Mouse (Mus musculus): ENCODE measurements at regions not wholly inside any gene's neighbourhood (a gene's known extent, or its start where the extent isn't known, plus 50 kb on each side); places are given as distances from the start of the nearest gene placed in this dataset.

- 92% methylated on average over 6 of the region's 6 CpGs for WGBS
These were observed 158.6 kb downstream of the Rap2a start for GRCm38 (mm10) chr14:120636726-120637400.

GRCm38 (mm10) chr14:120637486-120638125 lies 159.4 kb downstream of the Rap2a start:
- no peak for ATAC-seq (ENCODE audit: low FRiP score)
- no peak overlapping the region for H3K9ac ChIP-seq (ENCODE audit: low read depth, low read length)
- H3K4me3 ChIP-seq (ENCODE audit: low read depth, low read length) = no peak overlapping the region
- H3K4me1 ChIP-seq (replicated peaks; ENCODE audit: control insufficient read depth, insufficient read depth, low read length) = no peaks in the 10 kb centered on the region
- no peaks in the 10 kb centered on the region for H3K27me3 ChIP-seq (ENCODE audit: control insufficient read depth, insufficient read depth, low read length)
- H3K9me3 ChIP-seq (ENCODE audit: control insufficient read depth, low read length) = no peaks in the 10 kb centered on the region
- H3K27ac ChIP-seq (ENCODE audit: low read depth, low read length) = no peak overlapping the region
- DNase-seq (ENCODE audit: low spot score) = no peak
- H3K4me2 ChIP-seq (replicated peaks; ENCODE audit: low read depth, low read length) = no peak overlapping the region
- H3K36me3 ChIP-seq (ENCODE audit: control insufficient read depth, insufficient read depth, low read length) = no peaks in the 10 kb centered on the region
- 83% methylated on average over 13 of the region's 13 CpGs for whole genome bisulfite sequencing

More at GRCm38 (mm10) chr14:120636726-120637400, 158.6 kb downstream of the Rap2a start:
- H3K27me3 ChIP-seq (ENCODE audit: control insufficient read depth, insufficient read depth, low read length) = no peaks in the 10 kb centered on the region
- H3K4me3 ChIP-seq (ENCODE audit: low read depth, low read length) = no peak overlapping the region
- H3K36me3 ChIP-seq (ENCODE audit: control insufficient read depth, insufficient read depth, low read length) = no peaks in the 10 kb centered on the region
- ATAC-seq (ENCODE audit: low FRiP score) = no peak
- no peaks in the 10 kb centered on the region for H3K9me3 ChIP-seq (ENCODE audit: control insufficient read depth, low read length)
- H3K27ac ChIP-seq (ENCODE audit: low read depth, low read length) = no peak overlapping the region
- DNase-seq (ENCODE audit: low spot score) = no peak
- no peak overlapping the region for H3K4me2 ChIP-seq (replicated peaks; ENCODE audit: low read depth, low read length)
- no peaks in the 10 kb centered on the region for H3K4me1 ChIP-seq (replicated peaks; ENCODE audit: control insufficient read depth, insufficient read depth, low read length)
- no peak overlapping the region for H3K9ac ChIP-seq (ENCODE audit: low read depth, low read length)

GRCm38 (mm10) chr14:120642591-120642990 lies 164.3 kb downstream of the Rap2a start:
- WGBS = 92% methylated on average over 5 of the region's 5 CpGs
- H3K9ac ChIP-seq (ENCODE audit: low read depth, low read length) = no peak overlapping the region
- no peak overlapping the region for H3K27ac ChIP-seq (ENCODE audit: low read depth, low read length)
- DNase-seq (ENCODE audit: low spot score) (no peak), ATAC-seq (ENCODE audit: low FRiP score) (no peak)
- H3K27me3 ChIP-seq (ENCODE audit: control insufficient read depth, insufficient read depth, low read length) = no peaks in the 10 kb centered on the region
- H3K4me1 ChIP-seq (replicated peaks; ENCODE audit: control insufficient read depth, insufficient read depth, low read length) = no peaks in the 10 kb centered on the region
- H3K36me3 ChIP-seq (ENCODE audit: control insufficient read depth, insufficient read depth, low read length) = no peaks in the 10 kb centered on the region
- no peak overlapping the region for H3K4me2 ChIP-seq (replicated peaks; ENCODE audit: low read depth, low read length)
- no peaks in the 10 kb centered on the region for H3K9me3 ChIP-seq (ENCODE audit: control insufficient read depth, low read length)
- H3K4me3 ChIP-seq (ENCODE audit: low read depth, low read length) = no peak overlapping the region

- Histone ChIP-seq H3K9me3 (ENCODE audit: control insufficient read depth, low read length) (no peaks in the 10 kb centered on the region), H3K4me3 (ENCODE audit: low read depth, low read length) (no peak overlapping the region), H3K4me2 (replicated peaks; ENCODE audit: low read depth, low read length) (no peak overlapping the region), H3K4me1 (replicated peaks; ENCODE audit: control insufficient read depth, insufficient read depth, low read length) (no peaks in the 10 kb centered on the region), H3K9ac (ENCODE audit: low read depth, low read length) (no peak overlapping the region), H3K27me3 (ENCODE audit: control insufficient read depth, insufficient read depth, low read length) (no peaks in the 10 kb centered on the region), H3K36me3 (ENCODE audit: control insufficient read depth, insufficient read depth, low read length) (no peaks in the 10 kb centered on the region), H3K27ac (ENCODE audit: low read depth, low read length) (no peak overlapping the region)
- 86% methylated on average over 7 of the region's 7 CpGs for WGBS
- ATAC-seq (ENCODE audit: low FRiP score) (no peak), DNase-seq (ENCODE audit: low spot score) (no peak)
These were observed 173.8 kb downstream of the Rap2a start for GRCm38 (mm10) chr14:120652034-120652433.

- WGBS = 72% methylated on average over 6 of the region's 6 CpGs
- Histone ChIP-seq H3K4me3 (ENCODE audit: low read depth, low read length) (no peak overlapping the region), H3K4me2 (replicated peaks; ENCODE audit: low read depth, low read length) (no peak overlapping the region), H3K36me3 (ENCODE audit: control insufficient read depth, insufficient read depth, low read length) (no peaks in the 10 kb centered on the region), H3K9ac (ENCODE audit: low read depth, low read length) (no peak overlapping the region), H3K27me3 (ENCODE audit: control insufficient read depth, insufficient read depth, low read length) (no peaks in the 10 kb centered on the region), H3K27ac (ENCODE audit: low read depth, low read length) (no peak overlapping the region), H3K4me1 (replicated peaks; ENCODE audit: control insufficient read depth, insufficient read depth, low read length) (no peaks in the 10 kb centered on the region), H3K9me3 (ENCODE audit: control insufficient read depth, low read length) (no peaks in the 10 kb centered on the region)
- ATAC-seq (ENCODE audit: low FRiP score) = no peak
- DNase-seq (ENCODE audit: low spot score) = no peak
These were observed 182.1 kb downstream of the Rap2a start for GRCm38 (mm10) chr14:120660321-120660781.

GRCm38 (mm10) chr14:120661111-120661510 lies 182.9 kb downstream of the Rap2a start:
- Histone ChIP-seq H3K27ac (ENCODE audit: low read depth, low read length) (no peak overlapping the region), H3K27me3 (ENCODE audit: control insufficient read depth, insufficient read depth, low read length) (no peaks in the 10 kb centered on the region), H3K36me3 (ENCODE audit: control insufficient read depth, insufficient read depth, low read length) (no peaks in the 10 kb centered on the region), H3K4me1 (replicated peaks; ENCODE audit: control insufficient read depth, insufficient read depth, low read length) (no peaks in the 10 kb centered on the region), H3K9me3 (ENCODE audit: control insufficient read depth, low read length) (no peaks in the 10 kb centered on the region), H3K4me3 (ENCODE audit: low read depth, low read length) (no peak overlapping the region), H3K4me2 (replicated peaks; ENCODE audit: low read depth, low read length) (no peak overlapping the region), H3K9ac (ENCODE audit: low read depth, low read length) (no peak overlapping the region)
- WGBS = 83% methylated on average over 5 of the region's 5 CpGs
- ATAC-seq (ENCODE audit: low FRiP score) (no peak), DNase-seq (ENCODE audit: low spot score) (no peak)

GRCm38 (mm10) chr14:120669665-120670064 lies 191.4 kb downstream of the Rap2a start:
- Histone ChIP-seq H3K4me1 (replicated peaks; ENCODE audit: control insufficient read depth, insufficient read depth, low read length) (no peaks in the 10 kb centered on the region), H3K4me2 (replicated peaks; ENCODE audit: low read depth, low read length) (no peak overlapping the region), H3K27me3 (ENCODE audit: control insufficient read depth, insufficient read depth, low read length) (no peaks in the 10 kb centered on the region), H3K36me3 (ENCODE audit: control insufficient read depth, insufficient read depth, low read length) (no peaks in the 10 kb centered on the region), H3K9me3 (ENCODE audit: control insufficient read depth, low read length) (no peaks in the 10 kb centered on the region), H3K27ac (ENCODE audit: low read depth, low read length) (no peak overlapping the region), H3K9ac (ENCODE audit: low read depth, low read length) (no peak overlapping the region), H3K4me3 (ENCODE audit: low read depth, low read length) (no peak overlapping the region)
- ATAC-seq (ENCODE audit: low FRiP score) (no peak), DNase-seq (ENCODE audit: low spot score) (no peak)
- 76% methylated on average over 5 of the region's 5 CpGs for WGBS

- WGBS = 80% methylated on average over 2 of the region's 2 CpGs
- H3K27me3 ChIP-seq (ENCODE audit: control insufficient read depth, insufficient read depth, low read length) = no peaks in the 10 kb centered on the region
These were observed 197.5 kb downstream of the Rap2a start for GRCm38 (mm10) chr14:120675752-120676151.

GRCm38 (mm10) chr14:120678533-120678932 lies 200.3 kb downstream of the Rap2a start:
- no peak for DNase-seq (ENCODE audit: low spot score)
- no peaks in the 10 kb centered on the region for H3K4me1 ChIP-seq (replicated peaks; ENCODE audit: control insufficient read depth, insufficient read depth, low read length)
- H3K27me3 ChIP-seq (ENCODE audit: control insufficient read depth, insufficient read depth, low read length) = no peaks in the 10 kb centered on the region
- H3K9me3 ChIP-seq (ENCODE audit: control insufficient read depth, low read length) = no peaks in the 10 kb centered on the region
- no peak overlapping the region for H3K4me2 ChIP-seq (replicated peaks; ENCODE audit: low read depth, low read length)
- H3K4me3 ChIP-seq (ENCODE audit: low read depth, low read length) = no peak overlapping the region
- no peaks in the 10 kb centered on the region for H3K36me3 ChIP-seq (ENCODE audit: control insufficient read depth, insufficient read depth, low read length)
- no peak for ATAC-seq (ENCODE audit: low FRiP score)
- H3K27ac ChIP-seq (ENCODE audit: low read depth, low read length) = no peak overlapping the region
- no peak overlapping the region for H3K9ac ChIP-seq (ENCODE audit: low read depth, low read length)
- WGBS = 89% methylated on average over 9 of the region's 9 CpGs

More at GRCm38 (mm10) chr14:120675752-120676151, 197.5 kb downstream of the Rap2a start:
- H3K9ac ChIP-seq (ENCODE audit: low read depth, low read length) = no peak overlapping the region
- no peak for ATAC-seq (ENCODE audit: low FRiP score)
- H3K9me3 ChIP-seq (ENCODE audit: control insufficient read depth, low read length) = no peaks in the 10 kb centered on the region
- H3K4me2 ChIP-seq (replicated peaks; ENCODE audit: low read depth, low read length) = no peak overlapping the region
- no peaks in the 10 kb centered on the region for H3K36me3 ChIP-seq (ENCODE audit: control insufficient read depth, insufficient read depth, low read length)
- no peak for DNase-seq (ENCODE audit: low spot score)
- no peaks in the 10 kb centered on the region for H3K4me1 ChIP-seq (replicated peaks; ENCODE audit: control insufficient read depth, insufficient read depth, low read length)
- H3K27ac ChIP-seq (ENCODE audit: low read depth, low read length) = no peak overlapping the region
- H3K4me3 ChIP-seq (ENCODE audit: low read depth, low read length) = no peak overlapping the region
